Mouse (Mus musculus) left cerebral cortex, adult 8-10 months (tissue): ENCODE measurements at regions not wholly inside any gene's neighbourhood (a gene's known extent, or its start where the extent isn't known, plus 50 kb on each side); places are given as distances from the start of the nearest gene placed in this dataset.

Experiments
- DNase-seq, 2 experiments: peaks; one replicate each; pipeline ENCODE4 v3.0.0; 2022; ENCODE audit warnings: low spot score in 2 of 2

DNA sequence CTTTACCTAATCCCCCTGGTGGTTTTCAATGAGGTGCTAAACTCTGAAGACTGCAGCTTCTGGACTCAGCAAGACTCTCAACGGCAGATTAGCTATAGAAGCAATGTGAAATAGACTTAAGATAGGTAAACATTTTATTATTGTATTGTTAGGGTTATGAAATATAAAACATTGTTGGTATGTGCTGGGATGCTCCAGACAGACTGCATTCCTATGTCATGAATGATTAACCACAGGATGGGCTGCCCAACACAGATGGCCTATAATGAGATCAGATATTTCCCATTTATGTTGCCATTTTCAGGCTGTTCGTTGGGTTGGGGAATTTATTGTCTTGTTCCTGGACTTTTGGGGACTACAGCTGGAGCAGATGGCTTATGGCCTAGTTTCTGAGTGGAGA is 1711.3 kb upstream of the Cdh20 start:
- peak in 1 of 2 experiments; percentile 3 for DNase-seq

DNA sequence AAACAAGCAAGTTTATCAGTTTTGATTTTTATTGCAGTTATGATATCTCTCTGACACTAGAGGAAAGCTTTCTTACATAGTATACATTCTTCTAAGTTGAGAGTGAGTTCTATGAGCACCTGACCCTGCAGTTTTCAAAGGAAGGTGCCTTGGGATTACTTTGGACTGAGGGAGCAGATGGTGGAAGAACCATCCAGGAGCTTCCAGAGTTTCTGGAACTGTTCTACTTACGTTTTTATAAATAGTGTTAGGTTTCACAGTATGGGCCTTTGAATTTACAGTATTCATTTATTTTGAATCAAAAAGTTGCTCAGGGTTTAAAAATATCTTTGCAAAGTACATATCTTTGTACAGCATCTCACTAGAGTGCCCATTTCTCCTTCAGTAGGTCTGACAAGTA is 1697.3 kb upstream of the Cdh20 start:
- no peak for DNase-seq

DNA sequence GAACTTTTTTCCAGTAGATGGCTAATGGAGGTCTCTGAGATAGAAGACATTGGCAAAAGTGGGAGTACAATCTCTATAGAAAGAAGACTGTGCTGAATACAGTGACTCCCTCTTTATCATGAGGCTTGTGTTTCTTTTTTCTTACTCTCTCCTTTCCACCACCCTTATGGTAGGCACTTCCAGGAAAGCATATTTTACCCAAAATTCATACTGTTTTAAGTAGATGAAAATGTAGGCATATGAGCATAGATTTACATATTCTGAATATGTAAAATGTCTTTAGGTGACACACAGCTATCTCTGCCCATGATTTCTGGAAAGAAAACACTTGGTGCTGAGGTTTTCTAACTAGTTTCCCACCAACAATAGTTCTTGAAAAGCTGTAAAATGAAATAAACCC is 1691.7 kb upstream of the Cdh20 start:
- no peak for DNase-seq

DNA sequence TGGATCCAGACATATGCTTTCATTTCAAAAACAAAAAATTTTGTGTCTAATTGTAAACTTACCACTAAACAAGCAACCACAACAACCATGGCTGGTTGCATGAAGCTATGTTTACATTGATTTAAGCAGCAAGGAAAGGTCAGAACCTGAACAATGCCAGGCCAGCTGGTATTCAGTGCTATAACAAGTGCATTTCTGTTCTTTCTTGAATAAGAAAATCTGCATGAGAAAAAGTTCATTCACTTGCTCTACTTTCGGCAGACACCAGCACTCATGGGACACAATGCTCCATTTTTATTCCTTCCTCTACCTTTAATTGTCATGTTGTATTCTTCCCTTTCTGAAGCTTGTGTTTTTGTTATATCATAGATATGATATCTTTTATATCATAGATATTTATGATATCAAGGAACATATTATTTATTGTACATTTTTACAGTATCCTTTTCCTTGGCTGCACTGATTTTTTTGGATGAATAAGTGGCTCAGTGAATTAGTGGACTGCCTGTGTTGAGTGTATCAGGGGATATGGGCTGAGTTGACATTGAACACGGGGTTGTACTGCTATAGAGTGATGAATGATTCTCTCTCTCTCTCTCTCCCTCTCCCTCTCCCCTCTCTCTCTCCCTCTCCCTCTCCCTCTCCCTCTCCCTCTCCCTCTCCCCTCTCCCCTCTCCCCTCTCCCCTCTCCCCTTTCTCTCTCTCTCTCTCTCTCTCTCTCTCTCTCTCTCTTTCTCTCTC is 1674.3 kb upstream of the Cdh20 start:
- DNase-seq, result no peak
